Mouse (Mus musculus) kidney, postnatal 4 days (tissue): Measurements from ENCODE around the gene Dbn1.
A peak's percentile ranks its signal among the peaks of the same experiment; 100 is the strongest.

Experiments used
- DNase-seq, 2 experiments: peaks; one replicate each; pipeline ENCODE4 v3.0.0; 2021; ENCODE audit warnings: mixed read lengths in 2 of 2

Gene Dbn1

GRCm38 (mm10) chr13:55487578-55488498 lies at the start of gene Dbn1:
TSS of gene Dbn1 (minus strand) at chr13:55488111.
- DNase-seq = peak; percentile 78 to 85

- DNase-seq = peak; percentile 98 to 99
These were observed 48.6 kb upstream of the Dbn1 start, which contains the start of gene Ddx41 for GRCm38 (mm10) chr13:55536194-55537175. TSS of gene Ddx41 (minus strand) at chr13:55536658.

GRCm38 (mm10) chr13:55535796-55536193 lies 47.9 kb upstream of the Dbn1 start:
- DNase-seq = no peak

GRCm38 (mm10) chr13:55535191-55535590 lies 47.3 kb upstream of the Dbn1 start:
- no peak for DNase-seq

- DNase-seq = peak; percentile 43 to 59
These were observed 41.4 kb upstream of the Dbn1 start, which contains the start of gene Dok3 for GRCm38 (mm10) chr13:55529198-55529915. TSS of gene Dok3 (minus strand) at chr13:55529296.

GRCm38 (mm10) chr13:55527834-55528772 lies 40.2 kb upstream of the Dbn1 start:
- DNase-seq = no peak

GRCm38 (mm10) chr13:55527212-55527611 lies 39.3 kb upstream of the Dbn1 start:
- no peak for DNase-seq

- no peak for DNase-seq
These were observed 38.0 kb upstream of the Dbn1 start for GRCm38 (mm10) chr13:55525733-55526553.

GRCm38 (mm10) chr13:55523951-55524600 lies 36.2 kb upstream of the Dbn1 start:
- no peak for DNase-seq

GRCm38 (mm10) chr13:55523278-55523677 lies 35.4 kb upstream of the Dbn1 start:
- DNase-seq = peak; percentile 66 to 82

GRCm38 (mm10) chr13:55522730-55523129 lies 34.8 kb upstream of the Dbn1 start:
- DNase-seq = peak in 1 of 2 experiments; percentile 25

GRCm38 (mm10) chr13:55519606-55520005 lies 31.7 kb upstream of the Dbn1 start:
- DNase-seq = no peak

- peak; percentile 94 for DNase-seq
These were observed 29.0 kb upstream of the Dbn1 start for GRCm38 (mm10) chr13:55516955-55517354.

- no peak for DNase-seq
These were observed 25.9 kb upstream of the Dbn1 start for GRCm38 (mm10) chr13:55513828-55514227.

- DNase-seq = peak; percentile 95 to 96
These were observed 25.3 kb upstream of the Dbn1 start, which contains the start of gene Pdlim7 for GRCm38 (mm10) chr13:55513111-55513748. TSS of gene Pdlim7 (minus strand) at chr13:55513676.

GRCm38 (mm10) chr13:55512379-55513031 lies 24.6 kb upstream of the Dbn1 start:
- peak; percentile 72 to 84 for DNase-seq

GRCm38 (mm10) chr13:55511492-55511861 lies 23.6 kb upstream of the Dbn1 start:
- DNase-seq = no peak

GRCm38 (mm10) chr13:55510668-55511491 lies 23.0 kb upstream of the Dbn1 start:
- peak; percentile 82 to 90 for DNase-seq
